Mouse (Mus musculus): ENCODE data around the gene Cd300lg. TPM values are rescaled to one million over a fixed set of nuclear protein-coding genes. Genes with fewer than 3 reads are reported as not detected.

The Cd300lg gene
- polyA plus RNA-seq, 1 experiment from 2014 or later, result 0.40 TPM

GRCm38 (mm10) chr11:102086331-102086730, 45.0 kb downstream of the Cd300lg start:
- Histone ChIP-seq H3K9me3 (no peaks in the 10 kb centered on the region), H3K36me3 (peaks cover 7% of the 10 kb centered on the region), H3K27me3 (no peaks in the 10 kb centered on the region), H3K4me2 (replicated peaks) (peak overlapping the region; percentile 83), H3K4me1 (replicated peaks) (peaks cover 64% of the 10 kb centered on the region), H3K9ac (replicated peaks) (peak overlapping the region; percentile 82), H3K27ac (peak overlapping the region; percentile 98), H3K4me3 (replicated peaks) (peak overlapping the region; percentile 78)
- 8% methylated on average over 3 of the region's 3 CpGs for WGBS
- ATAC-seq, result no peak

- Histone ChIP-seq H3K27ac (peak overlapping the region; percentile 98), H3K27me3 (no peaks in the 10 kb centered on the region), H3K9me3 (no peaks in the 10 kb centered on the region), H3K4me3 (replicated peaks) (peak overlapping the region; percentile 78), H3K4me1 (replicated peaks) (peaks cover 55% of the 10 kb centered on the region), H3K9ac (replicated peaks) (peak overlapping the region; percentile 82), H3K36me3 (peaks cover 7% of the 10 kb centered on the region), H3K4me2 (replicated peaks) (peak overlapping the region; percentile 83)
- WGBS, result under 1% methylated on average over 39 of the region's 39 CpGs
- peak; percentile 80 for ATAC-seq
These were observed 45.9 kb downstream of the Cd300lg start for GRCm38 (mm10) chr11:102087081-102087751.

- H3K36me3 ChIP-seq, result peaks cover 7% of the 10 kb centered on the region
- peak within 1 kb of the TSS; percentile 82 for H3K9ac ChIP-seq (replicated peaks)
- peak within 1 kb of the TSS; percentile 98 for H3K27ac ChIP-seq
- H3K4me2 ChIP-seq (replicated peaks), result peak within 1 kb of the TSS; percentile 83
- peaks cover 45% of the 10 kb centered on the region for H3K4me1 ChIP-seq (replicated peaks)
- no peaks in the 10 kb centered on the region for H3K27me3 ChIP-seq
- no peaks in the 10 kb centered on the region for H3K9me3 ChIP-seq
- ATAC-seq, result peak; percentile 53
- peak within 1 kb of the TSS; percentile 78 for H3K4me3 ChIP-seq (replicated peaks)
- WGBS, result under 1% methylated on average over 49 of the region's 49 CpGs
These were observed 46.9 kb downstream of the Cd300lg start, which contains the start of gene Mpp2 for GRCm38 (mm10) chr11:102087931-102088898. Mpp2 (minus strand) TSS chr11:102088515.

- H3K4me1 ChIP-seq (replicated peaks), result peaks cover 36% of the 10 kb centered on the region
- no peaks in the 10 kb centered on the region for H3K27me3 ChIP-seq
- H3K9ac ChIP-seq (replicated peaks), result peak overlapping the region; percentile 82
- peaks cover 4% of the 10 kb centered on the region for H3K36me3 ChIP-seq
- WGBS, result under 1% methylated on average over 20 of the region's 20 CpGs
- H3K9me3 ChIP-seq, result no peaks in the 10 kb centered on the region
- H3K4me3 ChIP-seq (replicated peaks), result peak overlapping the region; percentile 78
- peak overlapping the region; percentile 83 for H3K4me2 ChIP-seq (replicated peaks)
- ATAC-seq, result peak; percentile 49
- peak overlapping the region; percentile 98 for H3K27ac ChIP-seq
These were observed 47.9 kb downstream of the Cd300lg start for GRCm38 (mm10) chr11:102089088-102089808.

GRCm38 (mm10) chr11:102095676-102096075, 54.4 kb downstream of the Cd300lg start:
- WGBS, result 83% methylated on average over 3 of the region's 3 CpGs
- H3K4me3 ChIP-seq (replicated peaks), result no peak overlapping the region
- no peak overlapping the region for H3K27ac ChIP-seq
- ATAC-seq, result no peak
- H3K36me3 ChIP-seq, result no peaks in the 10 kb centered on the region
- no peak overlapping the region for H3K9ac ChIP-seq (replicated peaks)
- H3K27me3 ChIP-seq, result peaks cover 19% of the 10 kb centered on the region
- H3K4me1 ChIP-seq (replicated peaks), result peaks cover 17% of the 10 kb centered on the region
- no peak overlapping the region for H3K4me2 ChIP-seq (replicated peaks)
- no peaks in the 10 kb centered on the region for H3K9me3 ChIP-seq

GRCm38 (mm10) chr11:102096446-102096845, 55.1 kb downstream of the Cd300lg start:
- no peaks in the 10 kb centered on the region for H3K36me3 ChIP-seq
- no peak overlapping the region for H3K27ac ChIP-seq
- no peak; the same call in 1 of the 2 replicates for ATAC-seq
- WGBS, result 82% methylated on average over 5 of the region's 5 CpGs
- H3K4me2 ChIP-seq (replicated peaks), result peak overlapping the region; percentile 48
- peaks cover 26% of the 10 kb centered on the region for H3K27me3 ChIP-seq
- H3K9ac ChIP-seq (replicated peaks), result no peak overlapping the region
- peaks cover 17% of the 10 kb centered on the region for H3K4me1 ChIP-seq (replicated peaks)
- H3K9me3 ChIP-seq, result no peaks in the 10 kb centered on the region
- 0 out of 2 replicates have a peak overlapping the region, but pooled peaks have one; percentile 12 for H3K4me3 ChIP-seq (replicated peaks)

- H3K4me2 ChIP-seq (replicated peaks), result peak overlapping the region; percentile 48
- H3K36me3 ChIP-seq, result no peaks in the 10 kb centered on the region
- no peaks in the 10 kb centered on the region for H3K9me3 ChIP-seq
- H3K27me3 ChIP-seq, result peaks cover 29% of the 10 kb centered on the region
- peak; percentile 94 for ATAC-seq
- H3K4me1 ChIP-seq (replicated peaks), result peaks cover 17% of the 10 kb centered on the region
- no peak overlapping the region for H3K9ac ChIP-seq (replicated peaks)
- peak overlapping the region; percentile 12; the same call in 1 of the 2 replicates for H3K4me3 ChIP-seq (replicated peaks)
- no peak overlapping the region for H3K27ac ChIP-seq
- WGBS, result 7% methylated on average over 18 of the region's 18 CpGs
These were observed 55.6 kb downstream of the Cd300lg start for GRCm38 (mm10) chr11:102096887-102097391.

GRCm38 (mm10) chr11:102101219-102101618, 59.9 kb downstream of the Cd300lg start, which contains the start of gene Ppy:
Ppy (minus strand) TSS chr11:102101319.
- Histone ChIP-seq H3K9ac (replicated peaks) (no peak within 1 kb of the TSS), H3K27me3 (peaks cover 61% of the 10 kb centered on the region), H3K4me2 (replicated peaks) (no peak within 1 kb of the TSS)

GRCm38 (mm10) chr11:102102485-102103258, 61.4 kb downstream of the Cd300lg start:
- peaks cover 72% of the 10 kb centered on the region for H3K27me3 ChIP-seq
- ATAC-seq, result no peak
- WGBS, result 20% methylated on average over 17 of the region's 17 CpGs
- no peaks in the 10 kb centered on the region for H3K36me3 ChIP-seq
- H3K9me3 ChIP-seq, result no peaks in the 10 kb centered on the region
- no peak overlapping the region for H3K4me3 ChIP-seq (replicated peaks)
- peaks cover 3% of the 10 kb centered on the region; the same call in 1 of the 2 replicates for H3K4me1 ChIP-seq (replicated peaks)
- no peak overlapping the region for H3K27ac ChIP-seq
- no peak overlapping the region for H3K9ac ChIP-seq (replicated peaks)
- no peak overlapping the region for H3K4me2 ChIP-seq (replicated peaks)

More at GRCm38 (mm10) chr11:102101219-102101618, 59.9 kb downstream of the Cd300lg start, which contains the start of gene Ppy:
- H3K27ac ChIP-seq, result no peak within 1 kb of the TSS
- no peak within 1 kb of the TSS for H3K4me3 ChIP-seq (replicated peaks)
- no peak for ATAC-seq
- 83% methylated on average over 4 of the region's 4 CpGs for WGBS
- peaks cover 14% of the 10 kb centered on the region for H3K4me1 ChIP-seq (replicated peaks)
- H3K9me3 ChIP-seq, result no peaks in the 10 kb centered on the region
- no peaks in the 10 kb centered on the region for H3K36me3 ChIP-seq

Data from midbrain, embryonic 13.5 days (tissue).